Mouse (Mus musculus) B cell, adult 67 days (primary cell): ENCODE measurements around the gene Mrps18b. TPM values are rescaled to one million over a fixed set of nuclear protein-coding genes. Genes with fewer than 3 reads are reported as not detected.

ENCODE experiments used
- total RNA-seq, 2 experiments: library from RNA; stranded (reverse); gene quantifications; 4 replicates each; pipeline ENCODE4 v1.2.4; 2023

Mrps18b gene
- total RNA-seq: 10 to 100 TPM; 62.1 to 71.1 TPM

DNA sequence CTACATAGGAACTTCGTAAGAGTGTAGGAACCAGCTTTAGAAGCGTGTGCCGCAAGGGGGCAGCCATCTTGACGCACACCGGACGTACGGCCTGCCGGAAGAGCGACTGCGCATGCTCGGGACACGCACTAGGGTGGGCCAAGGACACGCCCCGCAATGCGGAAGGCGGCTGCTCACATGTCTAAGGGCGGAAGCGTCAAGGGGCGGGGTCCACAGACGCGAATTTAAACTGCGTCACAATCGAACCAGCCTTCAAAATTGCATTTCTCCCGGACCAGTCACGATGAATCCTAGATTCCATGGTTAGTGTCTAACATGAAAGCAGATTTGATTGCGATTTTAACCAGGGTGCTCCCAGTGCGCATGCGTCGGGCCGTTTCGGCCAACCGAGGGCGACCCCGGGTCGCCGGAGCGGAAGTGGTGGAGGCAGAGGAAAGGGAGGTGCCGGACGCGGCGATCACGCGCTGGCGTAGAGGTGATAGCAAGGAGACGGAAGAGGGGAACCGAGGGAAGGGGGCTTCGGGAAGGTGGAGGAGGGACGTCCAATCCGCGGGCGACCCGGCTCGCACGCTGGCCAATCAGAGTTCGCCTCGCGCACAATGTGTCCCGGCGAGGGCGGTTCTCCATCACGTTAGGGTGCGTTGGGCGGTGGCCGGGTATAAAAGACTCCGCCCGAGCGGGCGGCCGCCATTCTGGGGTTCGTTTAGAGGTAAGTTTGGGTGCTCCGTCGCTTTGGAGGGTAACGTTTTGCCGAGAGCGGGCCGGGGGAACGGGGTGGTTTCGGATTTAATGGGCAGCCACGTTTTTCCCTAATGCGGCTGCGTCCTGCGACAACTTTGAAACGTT lies at the start of gene Mrps18b, which contains the start of gene Ppp1r10:
Gene Mrps18b (minus strand): TSS at position 93 of the 846 bp plus-strand sequence.
Gene Ppp1r10 (plus strand): TSS at position 138 of the 846 bp plus-strand sequence.

DNA sequence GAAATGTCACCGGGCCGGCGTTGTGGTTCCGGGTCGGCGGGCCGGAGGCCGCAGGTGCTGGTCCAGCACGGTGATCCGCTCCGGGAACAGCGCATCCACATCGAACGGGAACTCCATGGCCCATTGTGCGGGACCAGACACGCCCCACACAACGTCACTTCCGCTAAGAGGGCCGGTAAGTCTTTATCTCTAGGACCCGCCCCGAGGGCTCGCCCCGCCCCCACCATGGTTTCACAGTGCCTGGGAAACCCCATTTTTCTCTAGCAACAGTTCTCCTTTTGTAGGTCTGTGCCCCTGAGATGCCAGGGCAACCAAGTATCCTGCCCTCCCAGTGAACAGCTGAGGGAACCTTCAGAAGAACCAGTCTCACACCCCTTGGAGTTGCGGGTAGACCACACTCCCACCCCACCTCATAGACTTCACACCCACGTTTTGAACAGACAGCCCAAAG lies 6.2 kb downstream of the Mrps18b start, which contains the start of gene Atat1:
Gene Atat1 (minus strand): TSS at position 157 of the 451 bp plus-strand sequence.

DNA sequence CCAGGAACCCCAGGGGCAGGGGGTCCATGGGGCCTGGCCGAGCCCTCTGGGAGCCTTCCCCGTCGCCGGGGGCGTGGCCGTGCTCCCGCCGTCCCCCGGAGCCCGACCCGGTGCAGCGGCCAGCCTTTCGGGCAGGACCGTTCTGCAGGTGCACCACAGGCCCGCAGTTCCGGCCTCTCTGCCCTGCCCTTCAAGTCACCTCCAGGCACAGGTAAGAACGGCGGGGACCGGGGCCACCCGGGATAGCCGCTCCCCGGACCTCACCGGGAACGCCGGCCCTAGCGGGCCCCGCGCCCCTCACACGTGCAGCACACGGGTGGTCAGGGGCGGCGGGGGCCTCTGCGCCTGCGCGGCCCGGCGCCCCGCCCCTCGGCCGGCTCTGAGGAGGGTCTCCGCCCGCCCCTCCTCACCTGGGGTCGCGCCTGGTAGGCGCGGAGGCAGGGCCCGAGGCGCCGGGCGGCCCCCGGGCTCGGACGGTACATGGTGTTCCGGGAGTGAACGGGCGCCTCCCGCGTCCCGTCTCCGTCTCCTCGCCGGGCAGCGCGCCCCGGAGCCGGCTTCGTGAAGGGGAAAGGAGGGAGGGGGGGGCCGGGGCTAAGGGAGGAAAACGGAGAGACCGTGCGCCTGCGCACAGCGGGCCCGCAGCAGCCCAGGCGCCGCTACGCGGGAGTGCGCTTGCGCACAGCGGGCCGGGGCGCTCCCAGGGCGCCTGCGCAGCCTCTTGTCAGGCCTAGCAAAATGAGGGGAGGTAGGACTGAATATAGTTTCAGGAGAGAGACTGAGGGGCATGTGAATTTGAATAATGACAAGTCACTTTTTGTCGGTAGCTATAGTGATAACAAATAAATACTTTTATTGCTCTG lies 19.2 kb downstream of the Mrps18b start, which contains the start of gene 2310061I04Rik:
Gene 2310061I04Rik (minus strand): TSS at position 651 of the 863 bp plus-strand sequence.

GRCm38 (mm10) chr17:35879245-35880057 lies 36.7 kb downstream of the Mrps18b start, which contains the start of gene Dhx16:
Gene Dhx16, plus strand, starts transcription at chr17:35879819.

GRCm38 (mm10) chr17:35865481-35866280 lies 50.5 kb downstream of the Mrps18b start, which contains the start of gene Ppp1r18:
Gene Ppp1r18, plus strand, starts transcription at chr17:35865593.

DNA sequence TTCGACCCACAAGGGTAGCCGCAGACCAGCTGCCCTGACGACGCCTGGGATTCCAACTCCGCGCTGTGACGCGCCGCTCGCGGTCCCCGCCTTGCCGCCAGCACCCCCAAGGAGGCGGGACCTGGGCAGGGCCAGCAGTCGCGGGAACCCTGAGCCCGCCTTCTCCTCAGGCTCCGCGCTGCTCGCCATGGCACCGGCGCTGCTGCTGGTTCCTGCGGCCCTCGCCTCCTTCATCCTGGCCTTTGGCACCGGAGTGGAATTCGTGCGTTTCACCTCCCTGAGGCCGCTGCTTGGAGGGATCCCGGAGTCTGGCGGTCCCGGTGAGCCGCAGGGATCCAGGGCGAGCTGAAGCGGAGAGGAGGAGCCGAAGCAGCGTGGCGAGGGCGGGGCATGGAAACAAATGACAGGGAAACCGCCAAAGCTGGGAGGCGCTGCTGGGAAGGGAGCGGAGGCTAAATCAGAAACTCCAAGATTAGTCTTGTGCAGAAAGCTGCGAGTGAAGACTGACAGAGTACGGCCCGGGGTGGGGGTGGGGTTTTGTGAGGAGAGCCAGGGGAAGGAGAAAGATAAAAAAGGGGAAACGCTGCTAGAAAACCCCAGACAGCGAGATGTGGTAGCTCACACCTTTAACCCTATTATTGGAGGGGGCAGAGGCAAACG lies 54.9 kb downstream of the Mrps18b start, which contains the start of gene Nrm:
Gene Nrm (plus strand): TSS at position 121 of the 660 bp plus-strand sequence.

Other genes with a start within 250 kb of the Mrps18b start
- gene Vars2, start 248.8 kb downstream of the Mrps18b start, total RNA-seq: 10 to 100 TPM; 46.4 to 58.1 TPM
- 10 to 100 TPM; 16.1 to 23.9 TPM for gene Gtf2h4, start 242.7 kb downstream of the Mrps18b start, total RNA-seq
- under 1 TPM in 1 of 2 experiments, not detected in 1; 0.44 TPM for gene Ddr1, start 211.8 kb downstream of the Mrps18b start, total RNA-seq
- not detected for gene Ier3, start 94.7 kb downstream of the Mrps18b start, total RNA-seq
- 10 to 100 TPM; 19.9 to 23.4 TPM for gene Flot1, start 93.2 kb downstream of the Mrps18b start, total RNA-seq
- gene Tubb5, start 78.1 kb downstream of the Mrps18b start, total RNA-seq: 100 to 1,000 TPM; 257 to 280 TPM
- 10 to 100 TPM; 83.9 to 84.1 TPM for gene Mdc1, start 74.9 kb downstream of the Mrps18b start, total RNA-seq
- gene Nrm, start 55.1 kb downstream of the Mrps18b start, total RNA-seq: 100 to 1,000 TPM in 1 of 2 experiments, 10 to 100 TPM in 1; 99.6 to 102 TPM
- gene Ppp1r18, start 50.8 kb downstream of the Mrps18b start, total RNA-seq: 100 to 1,000 TPM; 217 to 237 TPM
- 100 to 1,000 TPM; 127 to 137 TPM for gene Dhx16, start 36.6 kb downstream of the Mrps18b start, total RNA-seq
- gene 2310061I04Rik, start 19.0 kb downstream of the Mrps18b start, total RNA-seq: 10 to 100 TPM; 28.5 to 31.3 TPM
- gene Atat1, start 6.3 kb downstream of the Mrps18b start, total RNA-seq: 10 to 100 TPM; 20.6 to 26.6 TPM
- 100 to 1,000 TPM; 193 to 197 TPM for gene Ppp1r10, start within 50 bp of the Mrps18b start, total RNA-seq
- gene Abcf1, start 53.4 kb upstream of the Mrps18b start, total RNA-seq: 100 to 1,000 TPM; 117 to 132 TPM
- gene Gnl1, start 63.5 kb upstream of the Mrps18b start, total RNA-seq: 10 to 100 TPM; 74.8 to 75.1 TPM
- gene Prr3, start 63.8 kb upstream of the Mrps18b start, total RNA-seq: 10 to 100 TPM; 73.2 to 83.1 TPM
- 10 to 100 TPM; 51.7 to 61.2 TPM for gene H2-T24, start 104.2 kb upstream of the Mrps18b start, total RNA-seq
- 100 to 1,000 TPM; 329 to 359 TPM for gene H2-T23, start 116.5 kb upstream of the Mrps18b start, total RNA-seq
- 10 to 100 TPM; 85.3 to 96.3 TPM for gene H2-T22, start 126.4 kb upstream of the Mrps18b start, total RNA-seq
- gene Gm6034, start 126.6 kb upstream of the Mrps18b start, total RNA-seq: under 1 TPM; 0.47 to 0.78 TPM
- gene Gm11127, start 142.0 kb upstream of the Mrps18b start, total RNA-seq: 10 to 100 TPM; 60.8 to 61.3 TPM
- gene Gm19684, start 205.3 kb upstream of the Mrps18b start, total RNA-seq: 1 to 10 TPM; 1.2 to 1.9 TPM
- gene Gm7030, start 213.0 kb upstream of the Mrps18b start, total RNA-seq: 10 to 100 TPM; 11.2 to 17.6 TPM